Mouse (Mus musculus) spleen, postnatal 10 days (tissue): Measurements from ENCODE around the gene Dnajc21.
"Not testable (repeated sequence)": the region's sequence is repeated elsewhere in the genome, so short reads cannot be mapped to it uniquely, and the experiment has no call there.

Experiments used
- DNase-seq, 2 experiments: peaks; one replicate each; pipeline ENCODE4 v3.0.0; 2021 to 2022; ENCODE audit warnings: low spot score in 2 of 2

Dnajc21 gene

DNA sequence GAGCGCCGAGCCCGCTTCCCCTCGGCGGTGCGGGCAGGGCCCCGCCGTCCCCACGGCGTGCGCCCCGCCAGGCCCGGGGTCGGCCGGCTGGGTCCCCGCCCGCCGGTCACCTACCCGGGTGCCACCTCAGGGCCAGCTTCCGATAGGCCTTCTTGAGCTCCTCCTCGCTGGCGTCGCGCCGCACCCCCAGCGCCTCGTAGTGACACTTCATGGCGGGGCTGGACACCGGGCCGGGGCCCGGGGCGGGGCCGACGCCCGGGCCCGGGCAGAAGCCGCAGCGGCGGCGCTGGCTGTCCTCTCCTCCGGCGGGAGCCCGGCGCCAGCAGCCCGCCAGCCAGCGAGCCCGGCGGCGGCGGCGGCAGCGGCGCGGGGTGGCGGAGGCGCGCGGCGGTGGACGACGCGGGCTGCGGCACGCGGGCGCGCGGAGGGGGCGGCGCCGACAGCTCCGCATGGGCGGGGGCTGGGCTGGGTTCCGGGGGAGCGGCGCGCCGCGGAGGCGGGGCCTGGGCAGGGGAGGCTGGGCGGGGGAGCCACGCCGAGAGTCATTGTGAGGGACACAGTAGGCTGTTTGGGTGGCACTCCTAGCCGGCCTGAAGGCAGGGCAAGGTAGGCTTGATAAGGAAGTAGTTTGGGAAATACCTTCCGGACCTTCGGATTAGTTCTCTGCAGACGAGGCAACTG is at the start of gene Dnajc21:
Gene Dnajc21, minus strand, starts transcription at position 366 of the 681 bp plus-strand sequence.
- peak; percentile 70 to 87 for DNase-seq

DNA sequence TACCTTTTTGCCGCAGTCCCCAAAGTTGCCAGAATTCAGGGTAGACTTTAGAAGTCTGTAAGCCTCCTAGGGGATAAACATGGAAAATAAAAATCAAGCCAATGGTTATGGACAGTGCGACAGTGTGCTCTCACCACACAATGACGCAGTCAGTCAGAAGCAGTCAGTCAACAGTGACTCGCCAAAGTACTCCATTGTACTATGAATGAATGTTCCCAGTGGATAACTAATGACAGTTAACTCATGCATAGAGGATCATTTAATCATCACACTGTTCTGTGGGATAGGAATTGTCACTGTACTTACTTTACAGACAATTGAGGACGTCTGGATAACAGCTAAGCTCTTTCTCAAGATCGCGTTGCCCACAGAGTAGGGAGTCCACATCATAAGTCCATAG is 44.9 kb upstream of the Dnajc21 start:
- no peak for DNase-seq

DNA sequence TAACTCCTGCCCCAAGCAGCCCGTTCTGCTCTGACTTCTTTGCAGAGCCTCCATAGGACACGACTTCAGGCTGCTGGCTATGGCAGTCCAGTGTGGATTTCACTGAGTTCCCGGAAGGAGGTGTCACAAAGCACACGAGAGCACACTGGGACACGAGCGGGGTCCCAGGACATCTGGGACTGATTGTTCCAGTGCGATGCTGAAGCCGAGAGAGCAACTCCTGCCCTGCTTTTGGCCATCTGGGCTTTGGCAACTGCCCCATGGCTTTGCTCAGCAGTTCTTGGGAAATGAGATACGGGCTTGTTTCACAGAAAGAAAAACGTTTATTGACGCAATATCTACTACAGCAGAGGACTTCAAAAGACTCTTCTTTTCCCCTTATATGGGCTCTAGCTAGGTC is 35.8 kb upstream of the Dnajc21 start:
- DNase-seq, result no peak

DNA sequence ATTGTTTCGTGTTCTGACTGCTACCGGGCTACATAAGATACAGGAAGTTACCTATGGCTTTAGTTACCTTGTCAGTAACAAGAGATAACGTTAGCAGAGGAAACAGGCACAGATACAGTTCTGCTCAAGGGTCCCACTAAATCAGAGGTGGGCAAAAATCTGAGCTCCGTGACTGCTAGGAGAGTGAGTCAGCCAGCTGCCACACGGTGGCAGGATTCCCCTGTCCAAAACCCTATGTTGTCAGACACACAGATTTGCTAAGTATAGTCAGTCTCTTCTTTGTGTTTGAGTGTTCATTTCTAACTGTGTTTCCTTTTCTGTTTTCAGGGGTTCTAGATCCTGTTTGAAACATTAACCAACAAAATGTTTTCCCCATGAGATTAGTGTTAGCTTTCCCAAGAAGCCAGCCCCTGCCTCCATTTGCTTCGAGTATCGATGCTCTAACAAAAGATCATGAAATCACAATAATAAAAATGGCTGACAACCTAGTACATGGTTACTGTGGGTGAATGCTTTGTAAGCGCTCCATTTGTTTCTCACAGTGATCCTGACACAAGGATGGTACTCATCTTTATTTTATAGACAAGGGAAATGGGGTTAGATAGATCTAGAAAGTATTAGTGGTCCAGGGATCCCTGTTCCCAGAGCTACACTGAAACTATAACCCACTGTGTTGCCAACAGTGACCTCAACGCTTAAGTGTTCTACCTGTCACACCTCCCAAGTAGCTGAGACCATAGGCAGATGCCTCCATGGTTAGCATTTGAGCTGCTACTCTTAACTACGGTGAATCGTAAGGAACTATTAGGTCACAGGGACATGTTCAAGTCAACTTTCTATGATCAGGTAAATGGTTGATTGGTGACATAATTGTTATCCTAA is 30.8 kb upstream of the Dnajc21 start:
- peak in 1 of 2 experiments; percentile 29 for DNase-seq

DNA sequence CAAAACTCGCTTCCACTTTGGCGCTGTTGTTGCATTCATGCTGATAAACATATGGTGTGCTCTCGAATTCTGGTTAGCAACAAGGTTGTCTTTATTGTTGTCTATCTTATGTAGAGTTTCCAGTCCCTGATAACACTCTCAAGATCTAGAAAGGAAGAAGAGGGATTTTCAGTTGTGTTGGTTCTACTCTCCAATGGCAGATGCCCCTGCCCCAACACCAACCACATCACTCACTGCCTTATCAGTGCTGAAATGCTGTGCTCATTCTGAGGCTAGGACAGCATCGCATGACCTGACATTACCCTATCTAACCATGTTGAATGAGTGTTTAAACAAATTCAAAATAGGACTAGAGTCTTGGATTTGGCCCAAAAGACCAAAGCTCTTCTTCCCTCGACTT is 29.7 kb upstream of the Dnajc21 start:
- no peak for DNase-seq

DNA sequence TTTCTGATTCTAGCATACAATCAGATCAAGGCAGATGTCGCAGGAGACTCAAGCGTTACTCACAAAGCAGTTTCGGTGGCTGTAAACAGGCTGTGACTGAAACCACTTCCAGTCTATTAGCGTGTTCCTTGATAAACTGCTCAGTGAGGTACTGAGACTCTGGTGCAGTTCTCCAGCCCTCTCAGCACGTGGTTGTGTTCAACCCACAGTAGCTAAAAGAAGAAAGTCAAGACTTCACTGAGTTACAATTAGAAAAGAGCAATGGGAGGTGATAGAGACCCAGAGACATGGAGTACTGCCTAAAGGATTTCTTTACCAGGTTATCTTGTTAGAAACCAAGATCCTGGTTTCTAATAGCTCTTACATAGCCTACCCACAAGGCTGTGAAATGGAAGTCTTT is 29.3 kb upstream of the Dnajc21 start:
- no peak for DNase-seq

DNA sequence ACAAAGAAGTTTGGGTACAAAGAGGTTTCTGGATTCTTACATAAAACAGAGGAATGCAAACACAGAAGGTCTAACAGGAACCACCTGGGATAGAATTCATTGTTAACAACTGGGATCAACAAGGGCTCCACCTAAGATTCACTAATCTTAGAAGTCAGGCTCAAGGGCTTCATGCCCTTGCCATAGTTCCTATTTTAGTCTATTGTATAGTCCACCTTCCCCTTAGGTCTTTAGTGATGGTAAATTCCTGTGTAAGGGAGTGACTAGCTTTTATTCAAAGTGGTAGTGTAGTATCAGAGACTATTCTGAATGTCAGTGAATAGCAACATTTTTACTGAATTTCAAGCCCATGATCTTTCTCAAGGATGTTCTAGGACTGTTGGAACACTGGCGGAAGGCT is 26.4 kb upstream of the Dnajc21 start:
- DNase-seq, result not testable (repeated sequence)

DNA sequence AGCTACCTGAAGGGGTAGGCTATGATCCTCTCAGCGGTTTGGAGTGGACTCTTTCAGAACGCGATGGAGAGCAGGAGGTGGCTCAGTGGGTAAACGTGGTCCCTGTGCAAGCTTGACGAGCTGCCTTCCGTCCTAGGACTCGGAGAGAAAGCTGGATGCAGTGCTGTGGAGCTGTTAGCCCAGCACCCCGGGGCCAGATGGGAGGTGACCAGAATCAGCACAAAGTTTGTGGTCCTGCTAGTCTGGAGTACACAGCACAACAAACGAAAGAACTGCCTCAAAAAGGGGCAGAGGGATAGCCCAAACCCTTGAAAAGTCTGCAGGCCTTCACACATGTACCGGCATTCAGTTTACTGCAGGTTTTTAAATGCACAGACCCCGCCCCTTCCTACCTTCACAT is 25.6 kb upstream of the Dnajc21 start:
- DNase-seq, result no peak

DNA sequence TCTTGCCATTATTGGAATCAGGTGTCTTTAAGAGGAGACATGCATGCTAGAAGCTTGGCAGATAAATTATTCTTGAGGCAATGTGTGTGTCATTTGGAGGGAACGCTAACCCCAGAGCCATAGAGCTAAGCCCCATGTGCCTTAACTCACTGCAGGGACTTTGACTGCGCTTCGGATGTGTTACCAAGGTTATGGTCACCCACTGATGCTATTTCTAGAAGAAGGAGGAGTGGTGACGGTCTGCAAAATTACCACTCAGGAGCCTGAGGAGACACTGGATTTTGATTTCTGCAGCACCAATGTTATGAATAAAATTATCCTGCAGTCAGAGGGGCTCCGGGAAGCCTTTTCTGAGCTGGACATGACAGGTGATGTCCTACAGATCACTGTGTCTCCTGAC is 19.8 kb upstream of the Dnajc21 start:
- DNase-seq, result no peak

DNA sequence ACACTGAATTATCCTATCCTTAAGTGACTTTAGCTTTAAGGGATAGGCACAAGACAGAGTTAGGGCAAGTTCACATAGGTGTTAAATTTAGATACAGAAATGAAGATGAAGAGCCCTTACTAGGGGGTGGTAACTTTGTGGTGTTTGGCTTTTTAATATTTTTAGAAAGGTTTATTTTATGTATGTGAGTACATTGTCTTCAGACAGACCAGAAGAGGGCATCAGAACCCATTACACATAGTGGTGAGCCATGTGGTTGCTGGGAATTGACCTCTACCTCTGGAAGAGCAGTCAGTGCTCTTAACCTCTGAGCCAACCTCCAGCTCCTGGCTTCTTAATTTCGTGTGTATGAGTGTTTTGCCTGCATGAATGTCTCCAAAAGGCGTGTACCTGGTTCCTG is 16.9 kb upstream of the Dnajc21 start:
- DNase-seq, result no peak

DNA sequence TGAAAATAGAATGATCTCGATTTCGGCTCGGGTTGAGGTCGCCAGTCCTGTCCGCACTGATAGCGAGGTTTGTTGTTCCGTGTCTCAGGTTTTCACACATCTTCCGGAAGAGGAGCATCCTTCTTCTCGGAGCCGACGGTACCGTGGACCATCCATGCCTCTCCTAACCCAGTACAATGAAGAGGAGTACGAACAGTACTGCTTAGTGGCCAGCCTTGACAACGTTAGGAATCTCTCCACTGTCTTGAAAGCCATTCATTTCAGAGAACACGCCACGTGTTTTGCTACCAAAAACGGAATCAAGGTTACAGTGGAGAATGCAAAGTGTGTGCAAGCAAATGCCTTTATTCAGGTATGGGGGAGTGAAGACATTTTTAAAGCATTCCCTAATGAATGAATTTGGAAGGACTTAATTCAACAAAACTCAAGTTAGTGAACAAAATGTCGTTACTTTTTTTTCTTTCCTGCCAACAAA is 16.1 kb upstream of the Dnajc21 start:
- DNase-seq, result no peak

DNA sequence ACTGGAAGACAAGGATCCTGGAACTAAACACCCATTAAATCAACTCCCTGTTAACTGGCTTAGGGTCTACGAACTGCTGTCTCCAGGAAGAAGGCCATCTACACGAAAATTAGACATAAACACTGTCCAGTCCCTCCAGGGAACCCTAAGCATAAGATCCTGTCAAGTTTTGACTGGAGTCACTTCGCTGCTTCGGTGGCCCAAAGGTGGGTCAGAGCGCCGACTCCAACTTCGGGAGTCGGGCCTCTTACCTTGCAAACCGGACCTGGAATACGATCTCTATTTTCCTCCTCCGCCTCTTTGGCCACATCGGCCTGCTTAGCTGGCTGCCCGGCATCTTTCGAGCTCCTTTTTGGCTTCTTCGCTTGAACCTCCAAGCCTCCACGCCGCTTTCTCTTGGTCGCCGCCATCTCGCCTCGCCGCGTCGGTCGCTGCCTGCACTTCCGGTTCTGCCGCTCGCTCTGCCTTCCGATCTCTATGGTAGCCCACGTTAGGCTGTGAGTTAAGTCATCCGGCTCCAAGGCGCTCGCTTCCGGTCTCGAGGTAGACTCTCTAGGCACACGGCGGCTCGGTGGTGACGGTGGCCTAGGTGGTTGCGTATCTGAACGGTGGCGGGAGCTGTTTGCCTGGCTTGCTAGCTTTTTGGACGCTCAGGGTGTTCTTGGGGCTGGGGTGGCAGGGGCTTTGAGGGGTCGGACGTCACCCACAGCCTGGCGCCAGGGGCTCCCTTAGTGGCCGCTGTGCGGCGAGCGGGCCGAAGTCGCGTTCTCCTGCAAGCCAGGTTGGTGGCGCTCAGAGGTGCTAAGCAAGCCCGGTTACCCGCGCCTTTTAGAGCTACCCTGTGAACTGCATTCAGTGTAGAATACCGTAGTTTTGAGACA is 15.4 kb upstream of the Dnajc21 start, which contains the start of the genes Brix1 and Rad1:
Gene Brix1, minus strand, starts transcription at position 464 of the 881 bp plus-strand sequence.
Gene Rad1, plus strand, starts transcription at position 535 of the 881 bp plus-strand sequence.
- DNase-seq, result peak; percentile 89 to 97

DNA sequence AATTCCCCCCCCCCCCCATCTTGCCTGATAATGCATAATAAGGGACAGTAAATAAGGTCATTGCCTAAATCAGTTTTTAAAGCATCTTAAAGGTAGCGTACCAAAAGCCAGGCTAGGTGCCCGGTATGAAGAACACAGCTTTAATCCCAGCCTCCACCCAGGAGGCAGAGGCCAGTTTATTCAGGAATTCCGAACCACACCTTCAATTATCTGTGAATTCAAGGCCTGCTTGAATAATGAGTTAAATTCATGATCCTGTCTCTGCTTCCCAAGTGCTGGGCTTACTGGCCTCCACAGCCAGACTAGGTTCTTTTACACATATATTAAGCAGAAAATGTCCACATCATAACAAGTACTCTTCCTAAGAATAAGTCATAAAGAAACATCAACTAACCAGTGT is 625 bp upstream of the Dnajc21 start:
- DNase-seq, result no peak

DNA sequence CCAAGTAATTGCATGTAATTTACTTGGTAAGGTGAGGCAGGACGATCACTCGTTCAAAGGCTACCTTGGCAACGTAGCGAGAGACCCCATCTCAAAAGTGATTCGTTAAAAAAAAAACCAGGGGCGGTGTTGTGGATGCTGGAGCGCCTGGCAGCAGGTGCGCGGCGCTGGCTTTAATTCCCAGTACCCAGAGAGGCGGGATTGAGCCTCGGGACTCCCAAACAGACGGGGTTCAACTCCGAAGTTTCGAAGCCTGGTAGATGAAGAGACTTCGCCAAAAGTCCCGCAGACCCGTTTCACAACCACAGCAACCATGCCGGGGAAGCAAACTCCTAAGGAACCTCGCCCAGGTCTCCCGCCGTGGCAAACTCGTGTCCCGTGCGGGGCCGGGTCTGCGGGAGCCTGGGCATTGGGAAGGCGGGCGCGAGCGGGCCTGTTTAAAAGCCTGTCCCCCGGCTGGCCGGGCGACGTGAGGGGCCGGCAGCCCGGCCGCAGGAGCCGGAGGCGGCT is 620 bp downstream of the Dnajc21 start:
- peak in 1 of 2 experiments; percentile 41 for DNase-seq

DNA sequence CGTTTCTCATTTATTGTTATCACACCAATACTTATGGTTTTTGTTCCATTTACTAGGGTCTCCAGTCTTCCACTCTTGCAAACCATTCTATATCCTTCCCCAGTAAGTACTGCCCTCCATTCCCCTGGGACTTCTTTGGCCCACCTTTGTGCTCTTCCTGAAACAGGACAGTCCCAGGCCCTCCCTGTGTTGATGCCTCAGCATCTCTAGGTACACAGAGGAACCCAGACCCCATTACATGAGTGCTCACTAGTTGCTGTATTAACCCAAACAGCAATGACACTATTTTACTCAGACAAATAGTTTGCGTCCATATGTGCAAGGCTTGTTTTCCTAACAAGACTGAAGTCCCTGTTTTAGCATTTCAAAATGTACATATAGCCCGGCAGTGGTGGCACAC is 1.6 kb downstream of the Dnajc21 start:
- DNase-seq, result no peak

DNA sequence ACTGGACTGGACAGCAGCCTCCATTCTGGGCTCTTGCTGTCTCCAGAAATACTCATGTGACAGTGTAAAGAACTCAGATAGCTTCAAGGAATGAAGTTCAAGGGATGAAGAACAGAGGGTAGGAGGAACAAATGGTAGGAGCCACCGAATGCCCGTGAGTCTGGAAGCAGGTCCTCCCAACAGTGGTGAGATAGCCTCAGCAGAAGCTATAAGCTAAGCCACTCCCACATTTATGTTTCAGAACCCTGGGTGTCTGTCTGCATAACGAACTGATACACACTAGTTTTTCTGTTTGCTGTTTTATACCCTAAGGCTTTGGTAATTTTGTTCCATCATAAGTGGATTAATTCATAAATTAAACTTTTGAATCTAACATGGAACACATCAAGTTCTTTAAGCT is 5.6 kb downstream of the Dnajc21 start:
- DNase-seq, result no peak

DNA sequence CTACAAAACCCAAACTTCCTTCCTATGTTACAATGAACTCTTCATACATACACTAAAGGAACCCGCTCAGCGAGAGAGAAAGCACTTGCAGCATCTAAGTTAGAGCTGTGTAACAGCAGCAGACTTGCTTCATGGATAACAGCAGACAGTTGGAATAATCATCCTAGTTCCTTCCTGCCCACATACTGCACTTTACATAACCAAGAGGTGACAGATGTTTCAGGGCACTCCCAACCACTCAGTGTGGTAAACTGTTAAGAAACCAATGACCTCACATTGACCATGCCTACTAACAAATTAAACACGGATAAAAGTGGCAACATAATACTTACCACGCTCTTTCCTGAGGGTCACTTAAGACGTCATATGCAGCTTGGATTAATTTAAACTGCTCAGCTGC is 6.8 kb downstream of the Dnajc21 start:
- no peak for DNase-seq

DNA sequence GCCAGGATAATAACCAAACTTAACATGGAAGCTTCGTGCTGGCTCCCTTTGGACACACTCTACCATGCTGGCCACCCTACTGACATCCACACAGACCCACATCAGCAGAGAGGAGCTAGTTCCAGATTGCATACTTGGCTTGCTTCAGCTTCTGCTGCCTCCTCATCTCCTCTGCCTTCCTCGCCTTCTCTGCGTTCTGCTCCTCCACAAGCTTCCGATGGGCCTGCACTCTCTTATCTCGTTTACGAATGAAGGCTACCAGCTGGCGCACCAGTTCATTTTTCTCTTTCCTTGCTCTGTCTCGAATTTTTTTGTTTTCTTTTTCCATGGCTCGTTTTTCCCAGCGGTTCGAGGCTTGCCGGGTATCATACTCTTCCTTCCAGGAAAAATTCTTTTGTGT is 9.3 kb downstream of the Dnajc21 start:
- no peak for DNase-seq

DNA sequence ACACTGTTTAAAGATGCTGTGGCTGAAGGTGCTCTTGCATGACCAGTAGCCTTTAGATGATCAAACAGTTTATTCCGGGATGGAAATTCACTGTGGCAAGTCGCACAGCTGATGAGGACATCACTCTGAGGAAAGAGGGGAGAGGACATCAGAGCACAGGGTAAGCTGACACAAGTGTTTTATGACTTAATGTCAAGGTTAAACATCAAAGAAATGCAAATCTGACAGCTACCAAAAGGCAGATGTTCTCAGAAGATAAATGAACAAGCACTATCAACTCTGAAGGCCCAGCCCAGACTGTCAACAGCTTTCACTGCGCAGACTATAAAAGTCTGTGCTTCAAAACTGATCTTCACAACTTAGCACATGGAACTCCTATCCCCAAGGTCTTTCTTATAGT is 23.2 kb downstream of the Dnajc21 start:
- no peak for DNase-seq

DNA sequence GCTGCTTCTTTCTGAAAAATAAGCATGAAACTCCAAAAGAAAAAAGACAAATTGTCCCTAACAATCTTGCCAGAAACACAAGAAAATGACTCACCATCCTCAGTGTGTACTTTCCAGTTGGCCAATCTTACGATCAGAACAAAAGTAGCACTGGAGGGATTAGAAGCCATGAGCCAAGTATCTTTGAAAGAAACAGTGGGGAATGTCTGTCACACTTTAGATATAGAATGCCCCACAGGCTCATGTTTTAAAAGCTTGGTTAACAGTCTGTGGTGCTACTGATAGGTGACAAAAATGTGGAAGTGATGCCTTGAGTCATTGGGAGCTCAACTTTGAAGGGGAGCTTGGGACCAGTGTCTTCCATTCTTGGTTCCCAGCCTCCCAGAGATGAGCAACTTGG is 28.0 kb downstream of the Dnajc21 start:
- no peak for DNase-seq

DNA sequence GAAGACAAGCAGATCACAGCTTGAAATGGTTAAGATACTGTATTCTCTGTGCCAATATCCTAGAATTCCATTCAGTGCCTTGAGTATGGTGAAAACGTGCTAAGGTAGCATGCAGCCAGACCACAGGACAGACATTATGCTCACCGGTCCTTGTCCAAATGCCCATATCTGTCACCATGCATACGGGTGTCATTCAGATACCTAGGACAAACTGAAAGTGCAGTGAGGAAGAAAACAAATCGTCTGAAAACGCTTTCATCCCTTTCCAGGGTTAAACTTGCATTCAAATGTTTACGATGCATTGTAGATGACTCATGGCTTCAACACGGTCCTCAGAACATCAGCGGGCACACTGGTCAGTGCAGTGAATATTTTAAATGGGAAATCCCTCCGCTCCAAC is 28.8 kb downstream of the Dnajc21 start:
- no peak for DNase-seq

DNA sequence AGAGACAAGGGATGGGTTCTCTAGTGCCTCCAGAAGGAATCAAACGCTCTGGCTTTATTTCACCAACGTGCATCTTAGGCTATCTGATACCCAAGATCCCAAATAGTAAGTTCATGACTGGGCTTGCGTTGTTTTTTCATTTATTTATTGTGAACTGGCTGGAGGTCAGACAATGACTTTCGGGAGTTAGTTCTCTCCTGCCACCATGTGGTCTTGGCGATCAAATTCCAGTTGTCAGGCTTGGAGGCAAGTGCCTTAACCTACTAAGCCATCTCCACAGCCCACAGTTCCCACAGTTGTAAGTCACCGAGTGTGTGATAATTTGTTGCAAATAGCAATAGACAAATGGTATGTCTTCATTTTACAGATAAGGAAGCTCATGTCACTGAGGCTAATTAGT is 30.4 kb downstream of the Dnajc21 start:
- DNase-seq, result no peak
